Mouse (Mus musculus): ENCODE measurements around the gene Psmd12. TPM values are rescaled to one million over a fixed set of nuclear protein-coding genes. Genes with fewer than 3 reads are reported as not detected.

Psmd12 gene
- total RNA-seq, 1 experiment from 2014 or later, result 67.9 TPM

- 0 out of 2 replicates have a peak, but pooled peaks have one; percentile 13 for ATAC-seq (ENCODE audit: extremely low read depth, insufficient number of reproducible peaks, low FRiP score, poor library complexity, severe bottlenecking)
Observed at GRCm38 (mm10) chr11:107458286-107458685, 21.0 kb upstream of the Psmd12 start.

DNA sequence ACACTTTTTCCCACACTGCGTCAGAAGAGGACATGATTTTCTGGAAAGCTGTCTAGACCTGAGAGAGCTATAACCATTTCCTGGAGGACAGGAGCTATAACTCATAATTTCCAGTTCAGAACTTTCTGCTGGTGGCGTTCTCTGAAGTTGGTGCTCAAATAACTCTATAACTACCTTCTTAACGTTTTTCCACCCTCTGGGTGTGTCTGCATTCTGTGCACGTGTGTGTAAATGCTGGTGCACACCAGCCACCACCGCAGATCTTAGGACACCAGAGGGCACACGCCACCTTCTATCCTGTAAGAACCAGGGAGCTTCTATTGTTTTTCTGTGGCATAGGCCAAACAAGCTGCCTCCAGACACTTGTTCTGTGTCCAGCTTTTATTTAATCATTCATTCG is 20.3 kb upstream of the Psmd12 start:
- no peak for ATAC-seq (ENCODE audit: extremely low read depth, insufficient number of reproducible peaks, low FRiP score, poor library complexity, severe bottlenecking)

DNA sequence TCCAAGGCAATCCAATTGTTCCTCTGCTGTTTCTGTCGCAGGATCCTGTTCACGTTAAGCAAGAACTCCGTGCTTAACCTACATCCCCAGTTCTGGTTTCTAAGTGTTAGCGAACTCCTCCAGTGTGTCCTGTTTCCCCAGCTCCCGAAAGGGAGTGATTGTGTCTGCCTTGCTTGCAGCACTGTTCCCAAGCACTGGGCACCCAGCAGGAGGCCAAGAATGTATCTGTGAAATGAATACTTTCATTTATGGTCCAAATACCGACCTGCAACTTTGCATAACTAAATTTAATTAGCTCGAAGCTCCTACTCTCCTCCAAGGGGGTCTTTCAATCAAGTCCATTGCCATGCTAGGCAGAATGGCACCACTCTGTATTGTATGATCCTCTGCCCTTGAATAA is 19.5 kb upstream of the Psmd12 start:
- no peak for ATAC-seq (ENCODE audit: extremely low read depth, insufficient number of reproducible peaks, low FRiP score, poor library complexity, severe bottlenecking)

- ATAC-seq (ENCODE audit: extremely low read depth, insufficient number of reproducible peaks, low FRiP score, poor library complexity, severe bottlenecking), result no peak
Observed at GRCm38 (mm10) chr11:107462478-107462877, 16.8 kb upstream of the Psmd12 start.

- no peak for ATAC-seq (ENCODE audit: extremely low read depth, insufficient number of reproducible peaks, low FRiP score, poor library complexity, severe bottlenecking)
Observed at GRCm38 (mm10) chr11:107463251-107463681, 16.0 kb upstream of the Psmd12 start.

DNA sequence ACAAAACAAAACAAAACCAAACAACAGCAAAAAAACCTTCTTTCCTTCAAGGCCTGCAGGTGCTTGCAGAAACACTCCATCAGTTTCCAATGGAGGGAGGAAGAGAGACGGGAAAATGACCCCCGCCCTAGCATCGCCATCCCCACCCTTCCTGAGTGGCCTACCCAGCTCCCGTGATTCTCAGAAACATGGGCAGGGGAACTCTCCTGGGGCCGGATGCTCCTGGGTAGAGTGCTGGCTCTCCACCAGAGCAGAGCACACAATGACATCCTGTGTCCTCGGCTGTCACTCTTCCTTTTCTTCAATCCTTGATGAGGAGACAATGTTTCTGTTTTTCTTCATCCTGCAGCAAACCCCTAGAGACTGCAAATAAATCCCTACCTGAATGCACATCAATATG is 15.1 kb upstream of the Psmd12 start:
- ATAC-seq (ENCODE audit: extremely low read depth, insufficient number of reproducible peaks, low FRiP score, poor library complexity, severe bottlenecking), result no peak

DNA sequence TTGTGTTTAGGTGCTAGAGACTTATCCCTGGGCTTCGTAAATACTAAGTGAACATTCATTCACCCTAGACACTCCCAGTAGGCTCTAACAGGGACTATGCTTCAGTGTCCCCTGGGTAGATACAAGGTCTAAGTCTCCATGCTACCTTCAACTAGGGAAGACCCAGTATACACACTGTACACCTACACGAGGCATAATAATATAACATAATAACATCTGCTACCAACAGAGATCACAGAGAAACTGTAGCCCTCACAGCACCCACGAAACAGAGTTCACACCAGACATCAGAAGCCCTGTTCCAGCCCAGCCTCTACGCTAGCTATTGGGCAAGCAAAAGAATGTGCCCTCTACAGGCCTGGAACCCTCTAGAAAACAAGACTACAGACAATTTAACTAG is 14.2 kb upstream of the Psmd12 start:
- ATAC-seq (ENCODE audit: extremely low read depth, insufficient number of reproducible peaks, low FRiP score, poor library complexity, severe bottlenecking), result no peak

DNA sequence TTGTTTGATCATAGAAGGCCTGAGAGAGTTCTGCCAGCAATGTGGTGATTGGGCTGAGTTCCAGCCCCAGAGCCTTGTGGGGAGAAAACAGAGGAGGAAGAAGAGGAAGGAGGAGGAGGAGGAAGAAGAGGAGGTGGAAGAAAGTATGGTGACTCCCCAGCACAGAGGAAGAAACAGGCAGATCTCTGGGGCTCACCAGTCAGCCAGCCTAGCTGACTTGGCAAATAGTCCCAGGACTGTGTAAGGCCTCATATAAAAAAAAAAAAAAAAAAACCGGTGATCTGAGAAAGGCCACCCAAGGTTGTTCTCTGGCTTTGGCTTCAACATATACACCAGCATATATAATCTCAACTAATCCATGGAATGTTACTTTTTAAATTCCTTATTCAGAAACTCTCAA is 13.3 kb upstream of the Psmd12 start:
- no peak for ATAC-seq (ENCODE audit: extremely low read depth, insufficient number of reproducible peaks, low FRiP score, poor library complexity, severe bottlenecking)

DNA sequence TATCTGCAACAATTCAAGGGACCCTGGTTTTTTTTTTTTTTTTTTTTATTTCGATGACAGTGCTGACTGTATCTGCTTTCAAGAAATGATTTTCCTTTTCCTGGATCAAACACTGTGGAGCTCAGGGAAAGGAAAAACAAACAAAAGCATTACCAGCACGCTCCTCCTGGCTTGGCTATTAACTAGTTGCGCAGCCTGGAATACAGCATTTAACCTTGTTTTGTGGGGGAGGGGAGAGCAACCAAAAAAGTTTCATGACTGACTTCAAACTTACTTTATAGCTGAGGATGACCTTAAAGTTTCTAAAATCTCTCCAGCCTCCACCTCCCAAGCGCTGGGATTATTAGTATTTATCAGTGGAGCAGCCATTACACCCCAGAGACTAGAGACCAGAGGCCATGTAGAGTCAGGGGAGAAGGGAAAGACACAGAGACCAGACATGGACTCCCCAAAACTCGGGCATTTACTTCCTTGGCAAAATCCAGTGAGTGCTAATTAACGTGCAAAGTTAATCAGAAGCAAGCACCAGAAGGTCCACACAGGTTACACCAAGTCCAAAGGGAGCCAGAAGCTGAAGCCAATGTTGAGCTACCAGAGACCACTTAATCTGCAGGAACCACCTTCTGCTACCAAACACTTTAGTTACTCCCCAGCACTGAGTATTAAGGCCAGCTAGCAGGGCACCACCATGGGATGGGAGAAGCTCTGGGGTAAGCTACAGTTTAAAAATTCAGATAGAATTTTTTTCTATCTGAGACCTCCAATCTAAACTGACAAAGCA is 12.5 kb upstream of the Psmd12 start:
- no peak for ATAC-seq (ENCODE audit: extremely low read depth, insufficient number of reproducible peaks, low FRiP score, poor library complexity, severe bottlenecking)

- no peak for ATAC-seq (ENCODE audit: extremely low read depth, insufficient number of reproducible peaks, low FRiP score, poor library complexity, severe bottlenecking)
Observed at GRCm38 (mm10) chr11:107468252-107469030, 10.8 kb upstream of the Psmd12 start.

GRCm38 (mm10) chr11:107469031-107469522 is 10.2 kb upstream of the Psmd12 start:
- peak; percentile 10 for ATAC-seq (ENCODE audit: extremely low read depth, insufficient number of reproducible peaks, low FRiP score, poor library complexity, severe bottlenecking)

- ATAC-seq (ENCODE audit: extremely low read depth, insufficient number of reproducible peaks, low FRiP score, poor library complexity, severe bottlenecking), result no peak; the same call in 1 of the 2 replicates
Observed at GRCm38 (mm10) chr11:107469523-107470371, 9.5 kb upstream of the Psmd12 start.

DNA sequence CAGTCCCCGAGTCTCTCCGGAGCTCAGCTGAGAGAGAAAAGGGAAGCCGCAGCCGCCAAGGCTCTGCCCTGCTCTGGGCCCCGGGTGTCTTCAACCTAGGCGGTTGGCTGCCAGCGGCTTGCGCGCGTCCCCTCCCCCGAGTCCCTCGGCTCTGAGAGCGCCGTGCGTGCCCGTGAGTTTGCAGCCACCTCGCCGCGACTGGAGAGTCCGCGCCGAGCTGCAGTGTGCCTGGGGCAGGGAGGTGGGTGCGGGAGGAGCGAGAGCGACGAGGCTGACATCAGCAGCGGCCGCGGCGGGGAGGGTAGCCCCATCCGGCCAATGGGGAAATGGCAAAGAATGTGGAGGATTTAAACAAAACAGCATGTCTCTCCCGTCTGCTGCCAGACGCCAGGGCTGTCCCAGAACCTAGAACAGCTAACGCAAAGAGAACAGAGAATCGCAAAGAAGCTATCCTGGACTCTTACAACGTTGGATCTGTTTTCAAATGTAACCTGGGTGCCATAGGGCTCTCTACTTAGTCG is 8.7 kb upstream of the Psmd12 start, which contains the start of gene Pitpnc1:
TSS of gene Pitpnc1 (minus strand) at position 179 of the 521 bp plus-strand sequence.
- peak; percentile 68 for ATAC-seq (ENCODE audit: extremely low read depth, insufficient number of reproducible peaks, low FRiP score, poor library complexity, severe bottlenecking)

GRCm38 (mm10) chr11:107471071-107471720 is 8.1 kb upstream of the Psmd12 start:
- ATAC-seq (ENCODE audit: extremely low read depth, insufficient number of reproducible peaks, low FRiP score, poor library complexity, severe bottlenecking), result no peak

DNA sequence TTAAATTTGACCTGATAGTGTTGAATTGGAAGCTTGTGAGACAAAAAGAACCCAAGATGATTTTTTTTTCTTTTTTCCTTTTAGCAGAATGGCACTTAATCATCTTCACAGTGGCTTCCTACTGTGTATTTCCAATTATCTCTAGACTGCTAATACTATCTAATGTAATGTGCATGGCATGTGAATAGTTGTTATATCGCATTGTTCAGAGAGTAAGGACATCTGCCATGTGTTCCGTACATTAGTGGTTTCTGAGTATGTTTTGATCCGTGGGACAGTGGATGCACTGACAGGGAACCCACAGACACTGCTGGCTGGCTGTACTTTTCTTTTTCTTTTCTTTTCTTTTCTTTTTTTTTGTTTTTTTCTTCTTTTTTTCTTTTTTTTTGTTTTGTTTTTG is 7.0 kb upstream of the Psmd12 start:
- no peak for ATAC-seq (ENCODE audit: extremely low read depth, insufficient number of reproducible peaks, low FRiP score, poor library complexity, severe bottlenecking)

- ATAC-seq (ENCODE audit: extremely low read depth, insufficient number of reproducible peaks, low FRiP score, poor library complexity, severe bottlenecking), result peak; percentile 65
Observed at GRCm38 (mm10) chr11:107473137-107473820, 6.0 kb upstream of the Psmd12 start.

DNA sequence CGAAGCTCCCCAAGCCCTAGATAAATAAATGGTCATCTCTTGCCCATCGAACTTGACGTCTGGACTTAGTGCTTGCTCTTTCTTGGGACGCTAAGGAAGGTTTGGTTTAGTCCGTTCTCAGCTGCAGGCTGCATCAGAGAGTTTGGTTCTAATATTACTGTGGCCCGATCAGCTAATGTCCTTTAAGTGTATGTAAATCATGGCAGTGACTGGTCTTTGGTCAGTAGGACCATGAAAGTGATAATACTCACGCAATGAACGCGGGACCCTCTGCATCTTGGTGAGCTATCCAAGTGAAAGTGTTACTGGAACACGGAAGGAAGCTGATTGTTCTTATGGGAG is 549 bp downstream of the Psmd12 start:
- no peak for ATAC-seq (ENCODE audit: extremely low read depth, insufficient number of reproducible peaks, low FRiP score, poor library complexity, severe bottlenecking)

GRCm38 (mm10) chr11:107484341-107484740 is 5.1 kb downstream of the Psmd12 start:
- ATAC-seq (ENCODE audit: extremely low read depth, insufficient number of reproducible peaks, low FRiP score, poor library complexity, severe bottlenecking), result no peak

Measured in neutrophil, adult 5-6 weeks (primary cell).